Mouse (Mus musculus) kidney, postnatal 14 days (tissue): ENCODE results near the gene Atg2b.
A peak's percentile ranks its signal among the peaks of the same experiment; 100 is the strongest.

Source experiments
- DNase-seq: peaks from one replicate; pipeline ENCODE4 v3.0.0; 2022; ENCODE audit warnings: mixed read lengths

Atg2b gene

DNA sequence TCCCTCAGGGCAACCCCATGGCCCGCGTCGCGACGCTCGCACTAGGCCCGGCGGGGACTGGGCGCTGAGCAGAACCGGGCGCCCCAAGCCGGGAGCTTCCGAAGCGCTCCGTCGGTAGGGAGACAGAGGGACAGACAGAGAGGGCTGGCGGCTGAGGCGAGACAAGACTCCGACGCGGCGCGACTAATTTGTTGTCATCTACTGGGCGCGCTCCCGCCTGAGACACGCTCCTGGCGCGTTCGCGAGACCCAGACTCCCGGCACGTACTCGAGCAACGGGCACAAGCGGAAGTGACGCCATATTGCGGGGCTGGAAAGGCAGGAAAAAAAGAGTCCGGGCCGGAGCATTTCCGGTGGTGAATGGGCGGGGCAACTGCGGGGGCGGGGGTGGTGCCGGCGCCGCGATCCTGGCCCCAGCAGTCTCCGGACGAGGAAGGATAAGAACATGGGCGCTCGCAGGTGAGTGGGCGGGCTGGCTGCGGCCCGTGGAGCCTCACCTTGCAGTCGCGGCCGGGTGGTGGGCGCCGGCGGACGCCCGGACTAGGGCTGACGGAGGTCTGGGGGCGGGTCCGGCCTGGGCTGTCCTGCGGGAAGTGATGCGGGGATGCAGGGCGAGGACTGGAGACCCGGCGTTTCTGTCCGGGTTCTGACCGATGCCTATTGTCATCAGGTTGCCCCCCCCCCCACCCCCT lies at the start of gene Atg2b:
Gene Atg2b, minus strand, starts transcription at position 211 of the 691 bp plus-strand sequence.
- DNase-seq: peak; percentile 97

- no peak for DNase-seq
Measured at GRCm38 (mm10) chr12:105733370-105734159, 48.6 kb upstream of the Atg2b start.

DNA sequence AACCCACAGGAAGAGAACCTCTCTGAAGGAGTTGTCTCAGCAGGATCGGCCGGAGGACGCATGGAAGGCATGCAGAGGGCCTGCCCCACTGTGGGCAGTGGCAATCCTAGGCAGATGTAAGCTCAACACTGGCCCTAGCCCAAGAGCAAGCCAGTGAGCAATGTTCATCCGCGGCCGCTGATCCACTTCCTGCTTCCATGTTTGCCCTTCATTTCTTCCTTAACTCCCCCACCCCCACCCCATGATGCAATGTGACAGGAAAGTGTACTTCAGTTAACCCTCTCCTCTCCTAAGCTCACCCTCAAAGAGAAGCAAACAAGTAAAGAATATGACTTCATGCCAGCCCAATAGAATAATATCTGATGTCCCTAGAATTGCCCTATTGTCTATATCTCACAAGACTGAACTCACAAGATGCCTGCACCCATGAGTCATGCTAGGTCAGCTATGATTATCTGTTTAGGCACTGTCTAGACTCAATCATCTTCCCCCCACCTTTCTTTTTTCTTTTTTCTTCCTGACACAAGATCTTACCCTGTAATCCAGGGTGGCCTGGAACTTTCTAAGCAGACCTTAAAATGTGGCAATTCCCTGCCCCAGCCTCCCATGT lies 45.9 kb upstream of the Atg2b start:
- no peak for DNase-seq

- DNase-seq: peak; percentile 53
Measured at GRCm38 (mm10) chr12:105727964-105728363, 43.0 kb upstream of the Atg2b start.

GRCm38 (mm10) chr12:105727268-105727667 lies 42.3 kb upstream of the Atg2b start:
- DNase-seq: no peak

GRCm38 (mm10) chr12:105725736-105726135 lies 40.7 kb upstream of the Atg2b start:
- no peak for DNase-seq

DNA sequence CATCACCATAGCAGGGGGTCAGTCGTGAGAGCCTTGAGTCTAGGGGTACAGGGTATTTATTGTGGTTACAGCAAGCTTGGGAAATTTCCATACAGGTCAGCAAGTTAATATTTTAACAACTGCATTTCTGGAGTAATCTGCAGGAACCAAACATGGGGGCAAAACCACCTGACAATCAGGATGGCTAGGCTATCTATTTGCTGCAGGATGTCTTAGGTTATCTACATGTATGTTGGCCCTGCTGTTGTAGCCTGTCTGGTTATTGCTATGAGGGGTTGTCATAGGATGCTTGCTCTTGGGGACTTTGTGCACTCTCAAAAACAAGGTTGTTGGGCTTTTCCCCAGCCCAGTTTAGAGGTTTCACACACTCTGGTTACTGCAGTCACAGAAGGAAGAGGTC lies 39.6 kb upstream of the Atg2b start:
- DNase-seq: no peak

- DNase-seq: peak; percentile 38
Measured at GRCm38 (mm10) chr12:105722657-105723056, 37.6 kb upstream of the Atg2b start.

- DNase-seq: no peak
Measured at GRCm38 (mm10) chr12:105721452-105722132, 36.6 kb upstream of the Atg2b start.

GRCm38 (mm10) chr12:105720196-105720595 lies 35.2 kb upstream of the Atg2b start:
- DNase-seq: no peak

DNA sequence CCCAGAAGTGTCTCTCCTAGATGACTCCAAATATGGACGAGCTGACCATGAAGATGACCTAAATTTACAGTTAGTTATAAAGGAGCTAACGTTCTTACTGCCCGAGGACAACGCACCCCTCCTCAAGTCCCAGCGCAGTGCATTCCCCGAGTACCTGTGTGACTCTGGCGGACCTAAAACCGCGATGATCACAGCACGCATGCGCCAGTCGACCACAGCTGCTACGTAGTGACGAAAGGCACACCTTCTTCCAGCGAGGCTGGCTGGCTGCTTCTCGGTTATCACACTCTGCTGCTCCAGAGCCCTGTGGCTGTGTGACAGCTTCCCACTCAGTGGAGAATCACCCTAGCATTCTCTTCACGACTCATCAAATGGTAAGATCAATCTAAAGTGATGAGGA lies 33.6 kb upstream of the Atg2b start:
- peak; percentile 29 for DNase-seq

DNA sequence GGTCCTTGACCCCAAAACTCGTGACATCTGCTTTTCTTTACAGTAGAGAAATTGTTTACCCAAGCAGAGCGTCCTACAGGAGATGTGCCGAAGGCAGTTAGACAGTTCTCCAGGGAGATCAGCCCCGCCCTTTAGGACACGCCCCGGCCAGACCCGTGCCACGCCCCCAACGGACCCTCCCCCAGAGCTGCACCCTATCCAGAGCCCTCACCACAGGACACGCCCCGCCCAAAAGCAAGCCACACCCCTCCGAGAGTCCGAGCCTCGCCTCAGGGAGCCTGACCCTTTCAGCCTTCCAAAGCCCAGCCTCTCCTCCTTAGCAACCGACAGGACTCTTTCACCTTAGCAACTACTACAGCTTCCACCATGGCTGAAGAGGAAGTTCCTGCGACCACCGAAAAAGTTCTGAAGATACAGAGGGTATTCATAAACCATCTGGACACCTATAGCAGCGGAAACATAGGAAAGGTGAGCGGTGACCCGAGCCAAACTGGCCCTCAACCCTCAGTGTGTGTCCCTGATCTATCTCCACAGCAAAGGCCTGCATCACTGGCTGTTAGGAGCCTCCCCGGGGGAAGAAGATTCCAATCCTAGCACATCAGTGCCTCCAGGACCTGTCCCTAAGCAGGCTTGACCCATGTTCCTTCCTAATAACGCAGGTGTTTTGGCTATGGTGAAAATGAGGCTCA lies 20.9 kb upstream of the Atg2b start, which contains the start of gene Ak7:
Gene Ak7, plus strand, starts transcription at position 178 of the 689 bp plus-strand sequence.
- DNase-seq: peak; percentile 81

GRCm38 (mm10) chr12:105700433-105700832 lies 15.4 kb upstream of the Atg2b start:
- no peak for DNase-seq

- DNase-seq: no peak
Measured at GRCm38 (mm10) chr12:105697104-105697780, 12.2 kb upstream of the Atg2b start.

- no peak for DNase-seq
Measured at GRCm38 (mm10) chr12:105695848-105696247, 10.8 kb upstream of the Atg2b start.

DNA sequence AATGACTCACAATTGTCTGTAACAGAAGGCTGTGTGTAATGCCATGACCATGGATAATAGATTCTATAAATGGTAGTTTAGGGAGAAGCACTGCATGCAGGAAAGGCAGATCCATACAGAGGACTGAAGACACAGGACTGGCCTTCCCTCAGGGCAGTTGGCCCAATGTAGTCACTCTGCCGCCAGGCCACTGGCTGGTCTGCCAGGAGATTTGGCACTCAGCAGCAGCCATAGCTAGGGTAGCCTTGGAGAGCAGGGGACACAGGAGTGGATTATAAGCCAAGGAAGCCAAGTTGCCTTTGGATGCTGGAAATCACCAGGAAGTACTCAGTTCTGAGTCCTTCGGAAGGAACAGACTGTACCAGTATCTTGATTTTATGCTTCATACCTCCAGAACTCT lies 9.0 kb upstream of the Atg2b start:
- DNase-seq: no peak

GRCm38 (mm10) chr12:105689435-105689834 lies 4.4 kb upstream of the Atg2b start:
- no peak for DNase-seq

- DNase-seq: no peak
Measured at GRCm38 (mm10) chr12:105688546-105688945, 3.5 kb upstream of the Atg2b start.

GRCm38 (mm10) chr12:105687416-105687815 lies 2.4 kb upstream of the Atg2b start:
- DNase-seq: no peak

DNA sequence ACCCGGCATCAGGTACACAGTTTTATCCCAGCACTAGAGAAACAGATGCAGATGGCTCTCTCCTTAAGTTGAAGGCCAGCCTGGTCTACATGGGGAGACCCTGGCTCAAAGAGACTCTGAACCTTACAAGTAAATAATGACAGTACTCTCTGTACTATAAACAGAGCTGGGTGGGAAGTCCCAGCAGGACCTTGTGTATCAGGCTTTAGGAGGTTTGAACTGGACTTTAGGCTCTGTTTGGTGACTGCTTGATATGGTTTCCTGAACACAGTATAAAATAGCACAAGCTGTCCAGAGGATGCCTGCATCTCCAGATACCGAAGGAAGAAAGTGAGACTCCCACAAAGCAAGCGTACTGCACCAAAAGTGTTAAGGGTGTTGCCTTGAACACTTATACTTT lies 1.8 kb upstream of the Atg2b start:
- no peak for DNase-seq

GRCm38 (mm10) chr12:105683933-105684901 lies 794 bp downstream of the Atg2b start, which contains the start of gene Gskip:
Gene Gskip (plus strand): TSS chr12:105684829.
- peak; percentile 50 for DNase-seq
